Mouse (Mus musculus) C2C12 (cell line): Measurements from ENCODE around the gene Card11.

Experiments used
- CTCF ChIP-seq: IDR thresholded peaks from one replicate; pipeline ENCODE4 v1.5.1; 2011; ENCODE audit not compliant: control insufficient read depth, insufficient read depth, insufficient read length
- MAX ChIP-seq: IDR thresholded peaks from one replicate; pipeline ENCODE4 v1.6.1; 2011; ENCODE audit warnings: mild to moderate bottlenecking, control low read depth
- USF1 ChIP-seq: IDR thresholded peaks from one replicate; pipeline ENCODE4 v1.6.1; 2011; ENCODE audit warnings: low read depth, mild to moderate bottlenecking, control low read depth, moderate library complexity

DNA sequence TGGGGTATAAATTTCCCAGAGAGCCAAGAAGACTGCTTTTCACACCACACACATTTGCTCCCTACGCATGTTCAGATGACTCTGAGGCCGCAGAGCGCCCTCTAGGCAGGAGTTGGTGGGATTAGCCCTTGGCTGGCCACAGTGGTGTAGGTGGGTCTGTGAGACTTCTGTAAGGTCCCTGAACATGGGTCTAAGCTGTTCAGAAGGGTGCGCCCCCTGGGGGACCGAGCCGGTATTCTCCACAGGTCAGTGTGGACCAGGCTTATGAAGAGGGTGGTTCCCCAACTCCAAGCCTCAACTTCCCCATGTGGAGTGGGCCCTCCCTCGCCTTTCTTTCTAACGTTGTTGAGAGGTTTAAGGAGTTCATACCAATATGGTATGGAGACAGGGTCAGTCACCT is 110.8 kb downstream of the Card11 start:
- TF ChIP-seq CTCF (no peak), USF1 (no peak), MAX (no peak)
